Mouse (Mus musculus) liver, embryonic 12.5 days (tissue): ENCODE measurements at regions not wholly inside any gene's neighbourhood (a gene's known extent, or its start where the extent isn't known, plus 50 kb on each side); places are given as distances from the start of the nearest gene placed in this dataset.

Source experiments
- ATAC-seq: fragments of 200-750 bp; cut with Nextera tagmentation; 2 replicates; pipeline ENCODE4 v1.8.0; 2017; ENCODE audit warnings: moderate number of reproducible peaks, mild to moderate bottlenecking, moderate library complexity
- H3K27ac ChIP-seq: fragments of 300-500 bp; sonication (generic); 2 replicates; pipeline ENCODE4 v1.5.1; 2016; ENCODE audit warnings: mild to moderate bottlenecking
- H3K27me3 ChIP-seq: fragments of 300-500 bp; sonication (generic); replicated peaks from 2 replicates; pipeline ENCODE4 v1.6.1; 2016; ENCODE audit warnings: mild to moderate bottlenecking, moderate library complexity
- H3K36me3 ChIP-seq: fragments of 300-500 bp; sonication (generic); 2 replicates; pipeline ENCODE4 v1.6.1; 2016; ENCODE audit warnings: mild to moderate bottlenecking, moderate library complexity
- H3K4me1 ChIP-seq: fragments of 300-500 bp; sonication (generic); 2 replicates; pipeline ENCODE4 v1.6.1; 2016
- H3K4me2 ChIP-seq: fragments of 300-500 bp; sonication (generic); 2 replicates; pipeline ENCODE4 v1.6.1; 2016; ENCODE audit warnings: mild to moderate bottlenecking, moderate library complexity
- H3K4me3 ChIP-seq: fragments of 300-500 bp; sonication (generic); 2 replicates; pipeline ENCODE4 v1.5.1; 2016; ENCODE audit warnings: mild to moderate bottlenecking, moderate library complexity
- H3K9ac ChIP-seq: fragments of 300-500 bp; sonication (generic); 2 replicates; pipeline ENCODE4 v1.6.1; 2016; ENCODE audit warnings: mild to moderate bottlenecking, moderate library complexity
- H3K9me3 ChIP-seq: fragments of 300-500 bp; sonication (generic); replicated peaks from 2 replicates; pipeline ENCODE4 v1.6.1; 2016; ENCODE audit warnings: mild to moderate bottlenecking, moderate library complexity
- WGBS: fragments of 180-500 bp; shearing (Covaris S2); methylation state at CpG from one replicate; pipeline ENCODE4 v1.1.7; 2016; ENCODE audit not compliant: insufficient replicate concordance; 5-methylcytosine and 5-hydroxymethylcytosine counted together

GRCm38 (mm10) chr12:77976952-77977351, 217.1 kb upstream of the Gm6657 start:
- Histone ChIP-seq H3K9me3 (no peaks in the 10 kb centered on the region), H3K4me1 (no peaks in the 10 kb centered on the region), H3K27me3 (no peaks in the 10 kb centered on the region), H3K27ac (no peak overlapping the region), H3K4me3 (no peak overlapping the region), H3K4me2 (no peak overlapping the region), H3K36me3 (no peaks in the 10 kb centered on the region), H3K9ac (no peak overlapping the region)
- WGBS, result 52% methylated on average over 2 of the region's 2 CpGs
- ATAC-seq, result no peak

GRCm38 (mm10) chr12:77986738-77987137, 207.3 kb upstream of the Gm6657 start:
- no peak overlapping the region for H3K4me2 ChIP-seq
- H3K4me1 ChIP-seq, result no peaks in the 10 kb centered on the region
- no peak overlapping the region for H3K9ac ChIP-seq
- no peaks in the 10 kb centered on the region for H3K9me3 ChIP-seq
- WGBS, result 53% methylated on average over 8 of the region's 8 CpGs
- H3K27me3 ChIP-seq, result no peaks in the 10 kb centered on the region
- no peak overlapping the region for H3K4me3 ChIP-seq
- H3K27ac ChIP-seq, result no peak overlapping the region
- H3K36me3 ChIP-seq, result no peaks in the 10 kb centered on the region
- no peak for ATAC-seq

GRCm38 (mm10) chr12:77989766-77990165, 204.3 kb upstream of the Gm6657 start:
- Histone ChIP-seq H3K4me3 (no peak overlapping the region), H3K27ac (no peak overlapping the region), H3K9ac (no peak overlapping the region), H3K36me3 (no peaks in the 10 kb centered on the region), H3K4me1 (no peaks in the 10 kb centered on the region), H3K27me3 (no peaks in the 10 kb centered on the region), H3K4me2 (no peak overlapping the region), H3K9me3 (no peaks in the 10 kb centered on the region)
- no peak for ATAC-seq
- WGBS, result 34% methylated on average over 3 of the region's 3 CpGs

GRCm38 (mm10) chr12:77991627-77992026, 202.4 kb upstream of the Gm6657 start:
- Histone ChIP-seq H3K4me1 (no peaks in the 10 kb centered on the region), H3K9ac (no peak overlapping the region), H3K4me3 (no peak overlapping the region), H3K27ac (no peak overlapping the region), H3K9me3 (no peaks in the 10 kb centered on the region), H3K4me2 (no peak overlapping the region), H3K27me3 (no peaks in the 10 kb centered on the region), H3K36me3 (no peaks in the 10 kb centered on the region)
- ATAC-seq, result no peak
- WGBS, result 54% methylated on average over 6 of the region's 6 CpGs

GRCm38 (mm10) chr12:77994176-77994575, 199.9 kb upstream of the Gm6657 start:
- H3K27ac ChIP-seq, result no peak overlapping the region
- WGBS, result 55% methylated on average over 5 of the region's 5 CpGs
- no peaks in the 10 kb centered on the region for H3K36me3 ChIP-seq
- no peak for ATAC-seq
- H3K9ac ChIP-seq, result no peak overlapping the region
- no peaks in the 10 kb centered on the region for H3K27me3 ChIP-seq
- no peaks in the 10 kb centered on the region for H3K9me3 ChIP-seq
- no peak overlapping the region for H3K4me2 ChIP-seq
- H3K4me1 ChIP-seq, result no peaks in the 10 kb centered on the region
- no peak overlapping the region for H3K4me3 ChIP-seq

- WGBS, result 50% methylated on average over 1 of the region's 1 CpGs
- H3K9me3 ChIP-seq, result no peaks in the 10 kb centered on the region
- no peak overlapping the region for H3K4me3 ChIP-seq
- H3K27ac ChIP-seq, result no peak overlapping the region
- H3K27me3 ChIP-seq, result no peaks in the 10 kb centered on the region
- no peaks in the 10 kb centered on the region for H3K4me1 ChIP-seq
- H3K4me2 ChIP-seq, result no peak overlapping the region
- no peaks in the 10 kb centered on the region for H3K36me3 ChIP-seq
- ATAC-seq, result no peak
- no peak overlapping the region for H3K9ac ChIP-seq
These were observed 196.1 kb upstream of the Gm6657 start for GRCm38 (mm10) chr12:77997916-77998315.

GRCm38 (mm10) chr12:78000401-78000800, 193.6 kb upstream of the Gm6657 start:
- Histone ChIP-seq H3K27ac (no peak overlapping the region), H3K4me2 (no peak overlapping the region), H3K36me3 (no peaks in the 10 kb centered on the region), H3K9ac (no peak overlapping the region), H3K9me3 (no peaks in the 10 kb centered on the region), H3K27me3 (no peaks in the 10 kb centered on the region), H3K4me1 (no peaks in the 10 kb centered on the region), H3K4me3 (no peak overlapping the region)
- WGBS, result 41% methylated on average over 3 of the region's 3 CpGs
- ATAC-seq, result no peak

- WGBS, result 76% methylated on average over 9 of the region's 9 CpGs
- no peak overlapping the region for H3K27ac ChIP-seq
These were observed 192.2 kb upstream of the Gm6657 start for GRCm38 (mm10) chr12:78001846-78002245.

GRCm38 (mm10) chr12:78033766-78034165, 160.3 kb upstream of the Gm6657 start:
- Histone ChIP-seq H3K4me2 (no peak overlapping the region), H3K4me1 (no peaks in the 10 kb centered on the region), H3K9ac (no peak overlapping the region), H3K9me3 (no peaks in the 10 kb centered on the region), H3K36me3 (no peaks in the 10 kb centered on the region), H3K27me3 (no peaks in the 10 kb centered on the region), H3K4me3 (no peak overlapping the region), H3K27ac (no peak overlapping the region)
- no peak for ATAC-seq

More at GRCm38 (mm10) chr12:78001846-78002245, 192.2 kb upstream of the Gm6657 start:
- Histone ChIP-seq H3K27me3 (no peaks in the 10 kb centered on the region), H3K4me3 (no peak overlapping the region), H3K36me3 (no peaks in the 10 kb centered on the region), H3K4me2 (no peak overlapping the region), H3K4me1 (no peaks in the 10 kb centered on the region), H3K9me3 (no peaks in the 10 kb centered on the region), H3K9ac (no peak overlapping the region)
- ATAC-seq, result no peak

GRCm38 (mm10) chr12:78046582-78046981, 147.5 kb upstream of the Gm6657 start:
- Histone ChIP-seq H3K9me3 (no peaks in the 10 kb centered on the region; the same call in 1 of the 2 replicates), H3K36me3 (no peaks in the 10 kb centered on the region), H3K9ac (no peak overlapping the region), H3K4me3 (no peak overlapping the region), H3K27ac (no peak overlapping the region), H3K4me2 (no peak overlapping the region), H3K27me3 (no peaks in the 10 kb centered on the region), H3K4me1 (no peaks in the 10 kb centered on the region)
- 58% methylated on average over 4 of the region's 4 CpGs for WGBS
- no peak for ATAC-seq

GRCm38 (mm10) chr12:78055956-78056355, 138.1 kb upstream of the Gm6657 start:
- no peaks in the 10 kb centered on the region for H3K9me3 ChIP-seq
- H3K9ac ChIP-seq, result no peak overlapping the region
- H3K4me1 ChIP-seq, result no peaks in the 10 kb centered on the region
- H3K4me2 ChIP-seq, result no peak overlapping the region
- H3K4me3 ChIP-seq, result no peak overlapping the region
- 5% methylated on average over 9 of the region's 9 CpGs for WGBS
- no peak overlapping the region for H3K27ac ChIP-seq
- H3K36me3 ChIP-seq, result no peaks in the 10 kb centered on the region
- ATAC-seq, result no peak
- H3K27me3 ChIP-seq, result peaks cover 11% of the 10 kb centered on the region; the same call in 1 of the 2 replicates

- WGBS, result 67% methylated on average over 3 of the region's 3 CpGs
- no peak for ATAC-seq
- H3K27me3 ChIP-seq, result peaks cover 11% of the 10 kb centered on the region; the same call in 1 of the 2 replicates
These were observed 136.9 kb upstream of the Gm6657 start for GRCm38 (mm10) chr12:78057166-78057565.

GRCm38 (mm10) chr12:78059965-78060364, 134.1 kb upstream of the Gm6657 start:
- peaks cover 6% of the 10 kb centered on the region; the same call in 1 of the 2 replicates for H3K27me3 ChIP-seq
- H3K27ac ChIP-seq, result no peak overlapping the region
- no peaks in the 10 kb centered on the region for H3K4me1 ChIP-seq
- H3K4me3 ChIP-seq, result no peak overlapping the region
- no peak overlapping the region for H3K9ac ChIP-seq
- H3K36me3 ChIP-seq, result no peaks in the 10 kb centered on the region
- ATAC-seq, result no peak
- H3K9me3 ChIP-seq, result no peaks in the 10 kb centered on the region
- WGBS, result 55% methylated on average over 5 of the region's 5 CpGs
- no peak overlapping the region for H3K4me2 ChIP-seq

More at GRCm38 (mm10) chr12:78057166-78057565, 136.9 kb upstream of the Gm6657 start:
- H3K4me2 ChIP-seq, result no peak overlapping the region
- H3K36me3 ChIP-seq, result no peaks in the 10 kb centered on the region
- no peaks in the 10 kb centered on the region for H3K9me3 ChIP-seq
- no peak overlapping the region for H3K27ac ChIP-seq
- H3K4me1 ChIP-seq, result no peaks in the 10 kb centered on the region
- no peak overlapping the region for H3K9ac ChIP-seq
- H3K4me3 ChIP-seq, result no peak overlapping the region
